Mouse (Mus musculus) cerebellum, adult 11-12 months (tissue): ENCODE data around the gene Tctn3.
A peak's percentile ranks its signal among the peaks of the same experiment; 100 is the strongest.
"Not testable (repeated sequence)": the region's sequence is repeated elsewhere in the genome, so short reads cannot be mapped to it uniquely, and the experiment has no call there.

Source experiments
- DNase-seq: peaks from one replicate; pipeline ENCODE4 v3.0.0; 2022

The Tctn3 gene

GRCm38 (mm10) chr19:40621616-40622015, 9.6 kb upstream of the Tctn3 start:
- not testable (repeated sequence) for DNase-seq

GRCm38 (mm10) chr19:40616021-40616420, 4.0 kb upstream of the Tctn3 start:
- no peak for DNase-seq

- no peak for DNase-seq
These were observed 2.8 kb upstream of the Tctn3 start for GRCm38 (mm10) chr19:40614811-40615210.

GRCm38 (mm10) chr19:40607676-40608075, 4.4 kb downstream of the Tctn3 start:
- DNase-seq = no peak

GRCm38 (mm10) chr19:40605189-40605588, 6.8 kb downstream of the Tctn3 start:
- DNase-seq = no peak

- DNase-seq = no peak
These were observed 10.2 kb downstream of the Tctn3 start for GRCm38 (mm10) chr19:40601870-40602269.

GRCm38 (mm10) chr19:40600846-40601245, 11.2 kb downstream of the Tctn3 start:
- not testable (repeated sequence) for DNase-seq

- no peak for DNase-seq
These were observed 16.2 kb downstream of the Tctn3 start for GRCm38 (mm10) chr19:40595831-40596230.

- no peak for DNase-seq
These were observed 16.8 kb downstream of the Tctn3 start for GRCm38 (mm10) chr19:40595231-40595630.

- DNase-seq = no peak
These were observed 22.5 kb downstream of the Tctn3 start for GRCm38 (mm10) chr19:40589530-40589880.

GRCm38 (mm10) chr19:40588847-40589529, 23.0 kb downstream of the Tctn3 start:
- DNase-seq = peak; percentile 73

GRCm38 (mm10) chr19:40588293-40588654, 23.8 kb downstream of the Tctn3 start, which contains the start of gene Aldh18a1:
Gene Aldh18a1 (minus strand): TSS chr19:40588463.
- DNase-seq = peak; percentile 90

- DNase-seq = no peak
These were observed 24.3 kb downstream of the Tctn3 start for GRCm38 (mm10) chr19:40587491-40588292.

- DNase-seq = no peak
These were observed 25.1 kb downstream of the Tctn3 start for GRCm38 (mm10) chr19:40586908-40587307.

GRCm38 (mm10) chr19:40581662-40582061, 30.4 kb downstream of the Tctn3 start:
- DNase-seq = no peak

- no peak for DNase-seq
These were observed 31.1 kb downstream of the Tctn3 start for GRCm38 (mm10) chr19:40580902-40581301.

- peak; percentile 73 for DNase-seq
These were observed 36.6 kb downstream of the Tctn3 start for GRCm38 (mm10) chr19:40575438-40575837.

- DNase-seq = no peak
These were observed 41.3 kb downstream of the Tctn3 start for GRCm38 (mm10) chr19:40570726-40571125.

GRCm38 (mm10) chr19:40567616-40568015, 44.4 kb downstream of the Tctn3 start:
- DNase-seq = peak; percentile 34

- DNase-seq = no peak
These were observed 48.0 kb downstream of the Tctn3 start for GRCm38 (mm10) chr19:40563880-40564645.

- not testable (repeated sequence) for DNase-seq
These were observed 50.5 kb downstream of the Tctn3 start for GRCm38 (mm10) chr19:40561521-40561920.

GRCm38 (mm10) chr19:40556029-40556428, 56.0 kb downstream of the Tctn3 start:
- DNase-seq = no peak

- DNase-seq = no peak
These were observed 56.9 kb downstream of the Tctn3 start for GRCm38 (mm10) chr19:40555136-40555535.

GRCm38 (mm10) chr19:40554343-40554742, 57.7 kb downstream of the Tctn3 start:
- no peak for DNase-seq
